Mouse (Mus musculus): Measurements from ENCODE around the gene Parp8.

DNA sequence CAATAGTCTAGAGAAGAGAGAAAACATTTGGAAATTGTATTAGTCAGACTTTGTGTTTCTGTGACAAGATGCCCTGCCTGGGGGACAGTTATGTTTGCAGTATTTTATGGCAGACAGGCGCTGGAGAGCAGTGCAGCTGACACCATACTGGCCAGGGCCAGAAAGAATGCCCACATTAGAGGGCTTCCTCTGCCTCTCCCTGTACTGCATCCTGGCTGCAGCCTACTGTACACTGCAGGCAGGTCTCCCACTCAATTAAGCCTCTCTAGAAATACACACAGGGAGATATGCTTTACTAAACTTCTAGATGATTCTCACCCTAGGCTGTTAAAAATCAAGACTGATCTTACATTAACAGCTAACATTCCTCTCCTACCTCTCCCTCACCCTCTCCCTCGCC lies 36.6 kb downstream of the Parp8 start:
- TF ChIP-seq EP300 (IDR thresholded peaks at IDR 0.05; ENCODE audit: low read depth): no peak
- no peak for TF ChIP-seq CTCF (IDR thresholded peaks at IDR 0.05; ENCODE audit: low read depth)
